Mouse (Mus musculus) MEL (cell line): ENCODE results near the gene Actr1a. TPM values are rescaled to one million over a fixed set of nuclear protein-coding genes. Genes with fewer than 3 reads are reported as not detected.

ENCODE experiments used
- DNase-seq: peaks from one replicate; pipeline ENCODE4 v3.0.0; 2011; ENCODE audit warnings: low read depth, low spot score
- H3K27ac ChIP-seq: 2 replicates; pipeline ENCODE4 v1.5.1; 2012; ENCODE audit warnings: low read depth, mild to moderate bottlenecking, control low read depth, low read length, moderate library complexity; ENCODE audit not compliant: control insufficient read depth
- H3K27me3 ChIP-seq, 2 experiments: fragments of 150-350 bp in 1 of 2; sonication (generic) in 1 of 2; 2 replicates each; pipeline ENCODE4 v1.6.1; 2012; ENCODE audit warnings: low read length in 2 of 2, mild to moderate bottlenecking in 2 of 2, improper control_type of control experiment in 1 of 2, moderate library complexity in 1 of 2; ENCODE audit not compliant: insufficient read depth in 2 of 2, control insufficient read depth in 1 of 2
- H3K36me3 ChIP-seq, 2 experiments: 2 replicates each; pipeline ENCODE4 v1.6.1; 2012 to 2014; ENCODE audit warnings: low read length in 2 of 2, improper control_type of control experiment in 1 of 2, inconsistent platforms in 1 of 2, mild to moderate bottlenecking in 1 of 2; ENCODE audit not compliant: insufficient read depth in 2 of 2, control insufficient read depth in 1 of 2
- H3K4me1 ChIP-seq, 2 experiments: fragments of 150-350 bp in 1 of 2; sonication (generic) in 1 of 2; 2 replicates each; pipeline ENCODE4 v1.6.1; 2012; ENCODE audit warnings: low read length in 2 of 2, improper control_type of control experiment in 1 of 2, mild to moderate bottlenecking in 1 of 2; ENCODE audit not compliant: insufficient read depth in 2 of 2, control insufficient read depth in 1 of 2
- H3K4me3 ChIP-seq, 2 experiments: fragments of 150-350 bp in 1 of 2; sonication (generic) in 1 of 2; 2 replicates each; pipeline ENCODE4 v1.5.1; 2012; ENCODE audit warnings: low read depth in 2 of 2, low read length in 2 of 2, mild to moderate bottlenecking in 2 of 2, moderate library complexity in 2 of 2, control low read depth in 1 of 2, improper control_type of control experiment in 1 of 2; ENCODE audit not compliant: control insufficient read depth in 1 of 2, insufficient read depth in 1 of 2
- H3K79me2 ChIP-seq: 2 replicates; pipeline ENCODE4 v1.6.1; 2012; ENCODE audit warnings: mild to moderate bottlenecking, low read length, moderate library complexity; ENCODE audit not compliant: control insufficient read depth, poor library complexity, insufficient read depth
- H3K9ac ChIP-seq: 2 replicates; pipeline ENCODE4 v1.6.1; 2012; ENCODE audit warnings: low read depth, mild to moderate bottlenecking, control low read depth, low read length, moderate library complexity; ENCODE audit not compliant: control insufficient read depth, poor library complexity, severe bottlenecking
- H3K9me3 ChIP-seq: fragments of 150-350 bp; sonication (generic); replicated peaks from 2 replicates; pipeline ENCODE4 v1.6.1; 2012; ENCODE audit warnings: mild to moderate bottlenecking, low read length, improper control_type of control experiment, moderate library complexity; ENCODE audit not compliant: insufficient read depth
- BHLHE40 ChIP-seq: IDR thresholded peaks from 2 replicates; pipeline ENCODE4 v1.6.1; 2012; ENCODE audit warnings: low read depth, mild to moderate bottlenecking, inconsistent platforms, low read length, improper control_type of control experiment, borderline replicate concordance
- CHD2 ChIP-seq: IDR thresholded peaks from 2 replicates; pipeline ENCODE4 v1.6.1; 2011; ENCODE audit warnings: low read length, improper control_type of control experiment
- E2F4 ChIP-seq: IDR thresholded peaks from 2 replicates; pipeline ENCODE4 v1.6.1; 2011; ENCODE audit warnings: low read depth, low read length, improper control_type of control experiment, borderline replicate concordance
- ELF1 ChIP-seq: IDR thresholded peaks from 2 replicates; pipeline ENCODE4 v1.6.1; 2014; ENCODE audit warnings: low read depth, mild to moderate bottlenecking, inconsistent platforms, low read length, improper control_type of control experiment, moderate library complexity
- GABPA ChIP-seq: IDR thresholded peaks from 2 replicates; pipeline ENCODE4 v1.6.1; 2012; ENCODE audit warnings: low read depth, mild to moderate bottlenecking, inconsistent platforms, low read length, improper control_type of control experiment, moderate library complexity
- HCFC1 ChIP-seq: IDR thresholded peaks from 2 replicates; pipeline ENCODE4 v1.6.1; 2012; ENCODE audit warnings: low read depth, mild to moderate bottlenecking, inconsistent platforms, low read length, improper control_type of control experiment, moderate library complexity
- MXI1 ChIP-seq: IDR thresholded peaks from 2 replicates; pipeline ENCODE4 v1.6.1; 2011; ENCODE audit warnings: mild to moderate bottlenecking, low read depth, low read length, improper control_type of control experiment
- MYC ChIP-seq: IDR thresholded peaks from 2 replicates; pipeline ENCODE4 v1.6.1; 2011; ENCODE audit warnings: low read depth, mild to moderate bottlenecking, low read length, improper control_type of control experiment, moderate library complexity
- NELFE ChIP-seq: IDR thresholded peaks from 2 replicates; pipeline ENCODE4 v1.6.1; 2011; ENCODE audit warnings: low read depth, low read length, improper control_type of control experiment
- POLR2A ChIP-seq, 2 experiments: IDR thresholded peaks; 2 replicates each; pipeline ENCODE4 v1.6.1; 2011 to 2012; ENCODE audit warnings: low read length in 2 of 2, mild to moderate bottlenecking in 2 of 2, control low read depth in 1 of 2, improper control_type of control experiment in 1 of 2, low read depth in 1 of 2, moderate library complexity in 1 of 2; ENCODE audit not compliant: control insufficient read depth in 1 of 2, insufficient read depth in 1 of 2, poor library complexity in 1 of 2
- POLR2AphosphoS2 ChIP-seq: IDR thresholded peaks from 2 replicates; pipeline ENCODE4 v1.6.1; 2011; ENCODE audit warnings: low read length, improper control_type of control experiment
- SIN3A ChIP-seq: IDR thresholded peaks from 2 replicates; pipeline ENCODE4 v1.6.1; 2012; ENCODE audit warnings: low read length, improper control_type of control experiment, inconsistent platforms
- TAL1 ChIP-seq: IDR thresholded peaks from 2 replicates; pipeline ENCODE4 v1.6.1; 2012; ENCODE audit warnings: mild to moderate bottlenecking, inconsistent platforms, low read length, moderate library complexity, mixed read lengths
- USF1 ChIP-seq: IDR thresholded peaks from 2 replicates; pipeline ENCODE4 v1.6.1; 2014; ENCODE audit warnings: low read depth, mild to moderate bottlenecking, inconsistent platforms, low read length, improper control_type of control experiment, moderate library complexity
- ZKSCAN1 ChIP-seq: IDR thresholded peaks from 2 replicates; pipeline ENCODE4 v1.6.1; 2012; ENCODE audit warnings: low read depth, mild to moderate bottlenecking, inconsistent platforms, low read length, improper control_type of control experiment, moderate library complexity
- ZNF384 ChIP-seq: IDR thresholded peaks from 2 replicates; pipeline ENCODE4 v1.6.1; 2012; ENCODE audit warnings: low read depth, mild to moderate bottlenecking, inconsistent platforms, low read length, improper control_type of control experiment
- polyA plus RNA-seq, 2 experiments: library from polyadenylated mRNA; stranded (reverse) in 1 of 2; unstranded in 1 of 2; fragments of >175 nt in 1 of 2; fragments of >200 nt in 1 of 2; gene quantifications; 2 replicates each; pipeline versions ENCODE4 v1.2.1 to v1.2.4; 2012; ENCODE audit warnings: low replicate concordance in 2 of 2, low read depth in 1 of 2; ENCODE audit not compliant: insufficient read length in 2 of 2, insufficient read depth in 1 of 2, missing spikeins in 1 of 2
- total RNA-seq: library from RNA; depleted of rRNA; stranded (reverse); fragments of 300-350 nt; gene quantifications from 2 replicates; pipeline ENCODE4 v1.2.3, GENCODE M21; 2012

Actr1a gene
- total and polyA plus RNA-seq, 3 experiments: 140 to 530 (median 193) TPM

- Histone ChIP-seq H3K36me3 (peaks cover 0 to 17% of the 10 kb centered on the region in 2 experiments; a peak in 2 of 4 replicates), H3K4me1 (no peaks in the 10 kb centered on the region), H3K27ac (no peak overlapping the region), H3K4me3 (no peak overlapping the region), H3K9ac (no peak overlapping the region), H3K27me3 (no peaks in the 10 kb centered on the region), H3K79me2 (no peaks in the 10 kb centered on the region), H3K9me3 (no peaks in the 10 kb centered on the region)
- TF ChIP-seq SIN3A (no peak), HCFC1 (no peak), MXI1 (no peak), CHD2 (no peak), POLR2AphosphoS2 (no peak; the same call in 1 of the 2 replicates), POLR2A (IDR thresholded peaks at IDR 0.05; ENCODE audit: control insufficient read depth in 1 of 2, insufficient read depth in 1 of 2, low read depth in 1 of 2, low read length in 2 of 2, poor library complexity in 1 of 2) (no peak), GABPA (no peak), NELFE (no peak), ZNF384 (no peak), TAL1 (no peak), E2F4 (no peak), BHLHE40 (no peak)
- no peak for DNase-seq
Observed at GRCm38 (mm10) chr19:46375489-46375888, 20.1 kb downstream of the Actr1a start.

- Histone ChIP-seq H3K79me2 (no peaks in the 10 kb centered on the region), H3K9ac (no peak overlapping the region), H3K4me1 (no peaks in the 10 kb centered on the region), H3K27me3 (no peaks in the 10 kb centered on the region), H3K4me3 (no peak overlapping the region), H3K27ac (no peak overlapping the region), H3K9me3 (no peaks in the 10 kb centered on the region)
- no peak for DNase-seq
- TF ChIP-seq ELF1 (no peak), MYC (no peak), USF1 (peak; percentile 41; the same call in 1 of the 2 replicates), ZKSCAN1 (no peak), POLR2A (IDR thresholded peaks at IDR 0.05; ENCODE audit: control insufficient read depth in 1 of 2, insufficient read depth in 1 of 2, low read depth in 1 of 2, low read length in 2 of 2, poor library complexity in 1 of 2) (0 out of 4 replicates have a peak, but pooled peaks of 1 of the 2 experiments have one; percentile 7)
- TF ChIP-seq, all 39 proteins: peak for 2
- H3K36me3 ChIP-seq: peaks cover 0 to 12% of the 10 kb centered on the region in 2 experiments; a peak in 2 of 4 replicates
Observed at GRCm38 (mm10) chr19:46374477-46375088, 21.0 kb downstream of the Actr1a start.
